Mouse (Mus musculus) layer of hippocampus, adult 2 months (tissue): ENCODE measurements at regions not wholly inside any gene's neighbourhood (a gene's known extent, or its start where the extent isn't known, plus 50 kb on each side); places are given as distances from the start of the nearest gene placed in this dataset.
A peak's percentile ranks its signal among the peaks of the same experiment; 100 is the strongest.

Experiments used
- DNase-seq, 2 experiments: peaks; one replicate each; pipeline ENCODE4 v3.0.0; 2022; ENCODE audit warnings: low spot score in 2 of 2
- H3K27ac ChIP-seq: fragments of 200-600 bp; 2 replicates; pipeline ENCODE4 v1.8.1; 2022
- H3K4me3 ChIP-seq: fragments of 200-600 bp; 2 replicates; pipeline ENCODE4 v1.8.1; 2022; ENCODE audit warnings: mild to moderate bottlenecking
- CTCF ChIP-seq: fragments of 200-600 bp; conservative IDR thresholded peaks from 2 replicates; pipeline ENCODE4 v1.8.1; 2022; ENCODE audit warnings: antibody characterized with exemption, mild to moderate bottlenecking, moderate library complexity

DNA sequence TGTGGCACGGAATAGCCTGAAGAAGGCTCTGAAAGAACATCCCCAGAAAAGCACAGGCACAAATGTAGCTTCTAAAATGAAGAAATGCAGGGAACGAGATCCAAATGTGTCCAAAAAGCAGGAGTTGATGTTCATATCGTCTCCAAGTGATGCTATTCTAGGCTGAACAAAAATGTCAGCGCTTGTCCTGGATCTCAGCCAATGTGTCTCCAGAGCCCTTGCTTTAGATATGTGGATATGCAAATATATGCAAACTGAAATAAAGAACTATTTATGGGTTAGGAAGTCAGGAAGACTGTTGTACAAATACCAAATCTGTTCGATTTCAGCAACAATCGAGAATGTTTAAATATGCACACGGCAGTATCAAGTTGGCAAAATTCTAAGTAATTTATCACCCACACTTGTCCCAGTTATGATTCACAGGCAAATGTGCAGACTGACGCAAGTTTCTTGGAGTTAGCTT lies 320.4 kb downstream of the Synb start:
- Histone ChIP-seq H3K27ac (peak overlapping the region; percentile 74), H3K4me3 (no peak overlapping the region; the same call in 1 of the 2 replicates)
- TF ChIP-seq CTCF = no peak
- peak; percentile 41 to 60 for DNase-seq

DNA sequence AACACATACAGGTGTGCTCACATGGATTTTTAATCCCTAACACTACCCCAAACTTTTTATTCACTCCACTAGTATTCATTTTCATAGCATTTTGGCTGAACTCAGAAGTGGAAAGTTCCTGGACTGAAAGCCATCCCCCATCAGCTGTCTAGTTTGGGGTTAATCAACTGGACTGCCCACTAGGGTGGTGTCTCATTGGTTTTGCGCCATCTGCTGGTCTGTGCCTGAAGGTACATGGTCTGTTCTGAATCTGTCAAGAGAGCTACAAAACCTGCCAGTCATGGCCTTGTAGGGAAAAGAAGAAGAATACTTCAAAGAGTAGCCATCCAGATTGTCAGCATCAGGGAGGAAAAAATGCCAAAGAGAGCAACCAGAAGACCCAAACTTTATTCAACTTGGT lies 327.3 kb downstream of the Synb start:
- peak; percentile 85 for TF ChIP-seq CTCF
- Histone ChIP-seq H3K4me3 (no peak overlapping the region), H3K27ac (no peak overlapping the region)
- DNase-seq = peak; percentile 19 to 43

DNA sequence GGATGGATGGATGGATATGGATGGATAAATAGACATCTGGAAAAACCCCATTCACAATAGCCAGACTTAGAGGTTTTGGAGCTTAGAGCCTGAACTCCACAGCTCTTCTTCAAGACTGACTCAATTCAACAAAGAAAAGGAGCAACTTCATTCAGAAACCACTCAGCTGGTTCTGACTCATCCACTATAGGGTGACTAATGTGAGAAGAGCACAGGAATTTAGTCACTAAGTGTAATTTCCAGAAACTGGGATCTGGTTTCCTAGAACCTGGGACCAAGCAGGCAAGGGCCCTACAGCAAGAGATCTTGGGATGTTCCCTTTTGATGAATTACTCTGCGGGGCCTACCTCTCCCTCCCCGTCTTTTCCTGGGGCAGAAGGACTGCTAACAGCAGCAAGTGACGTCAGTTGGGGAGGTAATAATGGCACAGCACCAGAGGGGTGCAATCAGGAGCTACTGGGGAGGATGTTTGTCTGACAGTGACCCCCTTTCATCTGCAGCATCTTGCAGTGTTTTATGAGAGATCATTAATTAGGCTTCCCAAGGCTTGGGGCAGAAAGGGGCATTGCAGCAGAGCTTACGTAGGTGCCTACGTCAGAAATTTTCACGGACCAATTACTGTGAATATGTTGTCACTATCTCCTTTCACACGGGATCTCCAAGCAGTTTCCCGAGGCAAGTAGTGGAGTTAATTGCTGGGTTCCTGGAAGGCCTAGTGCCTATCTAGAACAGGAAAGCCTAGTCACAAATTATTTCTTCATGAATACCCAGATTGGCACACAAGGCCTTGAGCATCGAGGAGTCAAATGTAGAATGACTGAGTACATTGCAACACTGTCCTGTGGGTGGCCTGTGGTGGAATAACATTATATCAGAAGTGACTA lies 339.3 kb downstream of the Synb start:
- Histone ChIP-seq H3K4me3 (no peak overlapping the region), H3K27ac (no peak overlapping the region)
- DNase-seq = no peak
- no peak for TF ChIP-seq CTCF

DNA sequence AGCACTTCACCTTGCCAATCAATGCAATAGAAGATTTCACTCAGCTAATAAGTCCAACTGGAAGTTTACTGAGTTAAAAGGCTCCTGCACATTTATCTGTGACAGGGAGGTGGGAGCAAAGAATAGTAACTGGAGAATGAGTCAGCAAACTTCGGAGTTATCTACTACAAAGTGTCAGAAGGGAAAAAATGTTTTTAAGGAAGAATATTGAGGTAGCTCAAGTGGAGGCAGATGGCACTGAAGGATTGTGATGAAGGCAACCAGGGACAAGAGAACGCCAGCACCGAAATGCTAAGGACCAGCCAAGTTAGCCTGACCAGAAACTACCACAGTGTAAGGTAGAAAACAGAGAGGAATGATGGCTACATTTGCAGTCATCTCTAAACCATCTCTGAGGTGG lies 348.2 kb downstream of the Synb start:
- no peak overlapping the region for H3K27ac ChIP-seq
- no peak for TF ChIP-seq CTCF
- H3K4me3 ChIP-seq = no peak overlapping the region
- DNase-seq = no peak

DNA sequence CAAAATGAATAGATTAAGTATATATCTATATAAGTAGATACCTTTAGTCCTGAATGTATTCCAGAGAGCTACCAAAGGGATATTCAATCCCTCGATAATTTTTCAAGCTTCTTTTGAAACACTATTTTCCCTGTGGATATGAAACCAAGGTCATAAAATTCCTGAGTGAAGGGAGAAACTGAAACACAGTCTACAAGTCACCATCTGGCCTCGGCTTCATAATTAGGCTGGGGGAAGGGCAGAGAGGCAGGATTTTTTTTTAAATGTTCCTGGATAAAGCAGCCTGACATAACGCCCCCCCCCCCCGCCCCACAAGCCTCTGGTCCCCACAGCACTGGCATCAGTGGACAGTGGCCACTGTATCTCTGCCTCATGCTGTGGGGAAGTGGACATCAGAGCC lies 348.7 kb downstream of the Synb start:
- no peak for TF ChIP-seq CTCF
- H3K27ac ChIP-seq = no peak overlapping the region
- no peak overlapping the region for H3K4me3 ChIP-seq
- no peak for DNase-seq

DNA sequence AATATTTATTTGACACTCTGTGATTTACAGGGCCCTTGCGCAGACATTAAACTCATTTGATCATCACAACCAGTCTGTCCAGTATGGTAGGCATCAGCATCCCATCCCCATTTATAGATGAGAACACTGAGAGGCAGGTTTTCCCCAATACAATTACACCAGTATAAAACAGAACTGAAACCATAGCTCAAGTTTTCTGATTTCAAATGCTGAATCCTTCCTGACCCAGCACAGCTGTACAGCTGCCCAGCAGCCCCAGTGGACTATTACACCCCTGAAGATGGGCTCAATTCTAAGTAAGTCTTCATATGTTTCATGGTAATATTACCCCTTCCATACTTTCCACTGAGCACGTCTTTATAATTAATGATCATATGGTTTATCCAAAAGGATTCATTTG lies 352.3 kb downstream of the Synb start:
- no peak for TF ChIP-seq CTCF
- Histone ChIP-seq H3K27ac (no peak overlapping the region), H3K4me3 (no peak overlapping the region)
- DNase-seq = no peak

DNA sequence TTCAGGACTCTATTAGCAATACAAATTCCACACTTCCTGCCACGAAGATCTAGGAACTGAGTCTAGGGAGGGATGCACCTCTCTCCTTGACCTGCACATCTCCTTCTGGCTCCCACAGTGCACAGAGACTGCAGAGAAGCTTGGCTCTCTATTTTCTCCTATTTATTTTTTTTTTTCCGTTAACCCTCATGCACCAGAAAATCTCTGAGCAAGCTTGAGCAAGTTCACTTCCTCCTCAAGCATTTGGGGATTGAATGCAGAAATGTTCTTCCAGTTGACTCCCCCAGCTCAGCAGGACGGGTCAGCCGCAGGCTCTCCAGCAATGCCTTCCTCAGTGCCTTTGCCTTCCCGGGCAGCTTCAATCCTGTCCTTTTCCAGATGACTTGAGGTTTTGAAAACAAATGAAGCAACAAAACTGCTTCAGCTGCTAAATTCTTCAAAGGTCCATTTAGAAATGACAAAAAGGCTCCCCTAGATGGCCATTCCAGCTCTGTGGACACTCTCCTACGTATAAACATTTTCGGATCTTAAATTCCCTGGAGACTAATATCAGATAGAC lies 352.9 kb downstream of the Synb start:
- H3K4me3 ChIP-seq = no peak overlapping the region
- DNase-seq = no peak
- H3K27ac ChIP-seq = no peak overlapping the region
- no peak for TF ChIP-seq CTCF

DNA sequence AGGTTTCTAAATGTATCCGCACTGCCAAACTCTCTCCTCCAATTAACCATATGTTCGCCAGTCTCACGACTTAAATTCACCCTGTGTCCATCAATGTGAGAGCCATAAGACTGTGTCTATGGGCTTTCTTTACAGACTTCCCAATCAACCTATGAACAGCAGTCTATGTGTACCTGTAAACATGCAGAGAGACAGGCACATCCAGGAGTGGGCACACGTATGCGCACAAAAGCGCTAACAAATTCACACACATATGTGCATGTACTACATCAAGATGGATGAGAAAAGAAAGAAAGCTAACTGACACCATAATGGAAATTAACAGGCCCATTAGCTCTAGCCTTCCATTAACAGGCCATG lies 358.8 kb downstream of the Synb start:
- Histone ChIP-seq H3K4me3 (no peak overlapping the region), H3K27ac (peak overlapping the region; percentile 52)
- DNase-seq = no peak
- no peak for TF ChIP-seq CTCF

DNA sequence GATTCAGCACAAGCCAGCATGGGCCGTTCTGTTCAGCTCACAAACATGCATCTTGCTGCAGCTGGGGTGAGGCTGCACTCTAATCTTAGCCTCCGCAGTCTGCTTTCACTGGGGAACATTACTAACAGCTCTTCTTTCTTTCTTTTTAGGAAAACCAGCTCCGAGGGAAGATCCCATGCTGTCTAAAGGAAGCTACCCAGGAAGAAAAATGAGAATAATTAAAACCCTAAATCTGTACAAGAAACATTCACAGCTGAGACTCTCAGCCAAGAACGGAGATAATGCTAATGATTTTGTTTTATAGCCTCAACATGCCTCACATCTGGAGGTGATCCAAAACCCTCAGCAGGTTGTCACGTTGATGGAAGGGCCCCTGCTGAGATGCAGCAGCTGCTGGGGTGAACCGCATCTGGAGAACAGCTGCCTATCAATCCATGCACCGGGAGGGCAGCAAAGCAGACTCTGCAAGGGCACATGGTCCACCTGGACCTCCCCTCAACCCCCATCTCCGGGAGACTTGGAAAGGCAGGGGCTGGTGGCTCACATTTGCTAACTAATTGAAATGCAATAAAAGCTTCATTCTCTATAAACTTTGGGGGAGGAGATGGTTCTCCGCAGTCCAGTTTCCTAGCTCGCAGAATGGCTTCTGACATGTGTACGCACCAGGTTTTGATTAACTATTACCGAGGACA lies 359.3 kb downstream of the Synb start:
- DNase-seq = peak; percentile 57 to 85
- Histone ChIP-seq H3K27ac (peak overlapping the region; percentile 52), H3K4me3 (no peak overlapping the region; the same call in 1 of the 2 replicates)
- TF ChIP-seq CTCF = no peak

DNA sequence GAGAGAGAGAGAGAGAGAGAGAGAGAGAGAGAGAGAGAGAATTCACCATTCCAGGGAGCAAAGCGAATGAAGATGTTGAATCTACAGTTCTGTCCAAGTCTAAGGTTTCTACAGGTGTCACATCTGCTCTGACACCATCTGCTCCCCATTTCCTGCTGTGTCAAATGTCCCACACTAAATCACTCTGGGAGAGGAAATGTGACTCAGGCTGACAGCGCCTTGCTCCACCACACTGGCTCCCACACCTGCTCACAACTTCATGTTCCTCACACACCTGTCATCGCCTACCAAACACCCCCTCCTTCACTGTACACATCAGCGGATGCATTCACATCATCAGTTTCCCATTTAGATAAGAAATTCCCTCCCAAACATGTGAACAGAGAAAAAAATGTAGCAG lies 366.3 kb downstream of the Synb start:
- TF ChIP-seq CTCF = no peak
- DNase-seq = no peak
- no peak overlapping the region for H3K27ac ChIP-seq
- no peak overlapping the region for H3K4me3 ChIP-seq

DNA sequence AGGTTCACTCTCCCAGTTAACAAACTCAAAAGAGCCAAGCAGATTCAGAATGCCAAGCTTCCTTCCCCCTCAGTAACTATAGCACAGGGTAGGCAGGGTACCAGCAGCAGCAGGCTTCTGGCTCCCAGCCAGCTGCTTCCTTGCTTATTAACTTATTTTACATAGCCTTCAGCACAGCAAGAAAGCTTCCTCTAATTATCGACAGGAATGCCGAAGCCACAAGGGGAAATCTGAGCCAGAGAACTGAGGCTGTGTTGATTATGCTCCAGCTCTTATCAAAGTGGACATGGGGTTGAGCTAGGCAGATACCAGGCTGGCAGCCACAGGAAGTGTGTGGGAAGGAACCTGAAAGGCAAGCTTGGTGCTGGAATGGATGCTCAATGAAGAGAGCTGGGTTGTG lies 371.0 kb downstream of the Synb start:
- H3K27ac ChIP-seq = peak overlapping the region; percentile 8; the same call in 1 of the 2 replicates
- no peak overlapping the region for H3K4me3 ChIP-seq
- peak; percentile 34 to 46 for DNase-seq
- no peak for TF ChIP-seq CTCF

DNA sequence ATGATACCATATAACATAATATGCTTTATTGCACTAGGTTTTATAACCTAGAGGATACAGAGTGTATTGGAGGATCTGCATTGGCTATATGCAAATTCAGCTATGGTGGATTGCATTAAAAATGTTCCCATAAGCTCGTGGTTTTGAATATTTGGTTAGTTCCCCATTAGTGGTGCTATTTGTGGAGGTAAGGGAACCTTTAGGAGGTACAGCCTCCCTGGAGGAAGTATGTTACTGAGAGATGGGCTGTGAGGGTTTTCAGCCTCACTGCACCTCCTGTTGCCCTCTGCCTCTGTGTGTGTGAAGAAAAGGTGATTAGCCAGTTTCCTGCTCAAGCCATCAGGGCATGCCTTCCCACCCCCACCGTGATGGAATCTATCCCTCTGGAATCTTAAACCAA lies 372.1 kb downstream of the Synb start:
- Histone ChIP-seq H3K4me3 (no peak overlapping the region), H3K27ac (no peak overlapping the region)
- DNase-seq = no peak
- no peak for TF ChIP-seq CTCF

DNA sequence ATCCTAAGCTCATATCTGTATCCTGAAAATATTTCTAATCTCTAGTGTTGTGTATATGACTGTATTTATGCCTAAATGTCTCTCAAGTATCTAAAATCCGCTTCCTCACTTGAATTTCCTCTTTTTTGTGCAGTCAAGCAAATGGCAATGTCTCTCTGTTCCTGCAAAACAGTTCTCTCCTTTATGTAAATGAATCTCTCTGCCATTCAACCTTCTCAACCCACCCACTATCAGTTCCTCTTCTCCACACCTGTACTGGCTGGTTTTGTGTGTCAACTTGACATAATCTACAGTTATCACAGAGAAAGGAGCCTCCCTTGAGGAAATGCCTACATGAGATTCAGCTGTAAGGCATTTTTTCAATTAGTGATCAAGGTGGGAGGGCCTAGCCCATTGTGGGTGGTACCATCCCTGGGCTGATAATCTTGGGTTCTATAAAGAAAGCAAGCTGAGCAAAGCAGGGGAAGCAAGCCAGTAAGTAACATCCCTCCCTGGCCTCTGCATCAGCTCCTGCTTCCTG lies 375.5 kb downstream of the Synb start:
- no peak for DNase-seq
- no peak overlapping the region for H3K4me3 ChIP-seq
- TF ChIP-seq CTCF = no peak
- no peak overlapping the region for H3K27ac ChIP-seq
